Mouse (Mus musculus) left cerebral cortex, postnatal 10 days (tissue): ENCODE measurements around the gene Olfr813. TPM values are rescaled to one million over a fixed set of nuclear protein-coding genes. Genes with fewer than 3 reads are reported as not detected.
"Not testable (repeated sequence)": the region's sequence is repeated elsewhere in the genome, so short reads cannot be mapped to it uniquely, and the experiment has no call there.

Source experiments
- DNase-seq, 2 experiments: peaks; one replicate each; pipeline ENCODE4 v3.0.0; 2021 to 2022; ENCODE audit warnings: low spot score in 2 of 2, mixed read lengths in 1 of 2; ENCODE audit errors: extremely low spot score in 1 of 2
- intact Hi-C: fragments of 180-260 bp; cut with DNase I; formaldehyde crosslinking; loops from one replicate; pipeline ENCODE4 v1.15.1; 2025
- total RNA-seq, 2 experiments: library from RNA; stranded (reverse); gene quantifications; 2 replicates each; pipeline ENCODE4 v1.2.3; 2021

The Olfr813 gene
- not detected for total RNA-seq

DNA sequence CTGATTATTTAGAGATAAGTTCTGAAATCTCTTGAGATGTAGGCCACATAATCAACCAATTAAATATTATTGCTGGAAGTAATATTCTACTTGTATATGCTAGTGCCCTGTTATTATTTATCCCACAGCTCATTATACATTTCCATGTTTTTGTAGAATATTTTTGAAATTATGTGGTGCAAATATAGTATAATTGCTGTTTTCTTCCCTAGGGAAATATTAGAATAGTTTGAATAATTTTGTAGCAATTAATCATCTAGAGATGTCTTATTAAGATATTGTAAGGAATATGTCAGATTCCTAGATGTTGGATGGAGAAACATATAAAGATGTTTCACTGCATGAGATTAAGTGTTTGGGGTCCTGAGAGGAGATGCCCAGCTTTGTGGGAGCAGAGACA is at the start of gene Olfr813:
Gene Olfr813, plus strand, starts transcription at position 301 of the 400 bp plus-strand sequence.
- DNase-seq = no peak
- intact Hi-C loops = no loop called here

DNA sequence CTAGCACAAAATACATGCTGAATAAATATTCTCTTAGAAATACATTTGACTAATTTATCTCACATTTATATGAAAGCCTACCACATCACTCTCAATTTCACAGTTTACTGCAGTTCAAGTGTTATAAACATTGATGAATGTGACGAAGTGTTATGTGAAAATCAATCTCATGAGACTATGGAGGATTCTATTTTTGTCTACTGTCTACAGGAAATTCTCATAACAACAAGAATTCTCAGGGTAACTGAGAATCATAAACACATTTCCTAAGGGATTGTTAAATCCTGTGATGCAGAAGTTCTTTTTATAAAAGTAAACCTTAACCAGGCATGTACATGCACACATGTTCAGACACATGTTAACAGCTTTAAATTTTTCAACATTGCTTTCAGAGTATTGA is 9.2 kb upstream of the Olfr813 start, which contains the start of gene Olfr812:
Gene Olfr812, minus strand, starts transcription at position 101 of the 400 bp plus-strand sequence.
- intact Hi-C loops = no loop called here
- DNase-seq = no peak

DNA sequence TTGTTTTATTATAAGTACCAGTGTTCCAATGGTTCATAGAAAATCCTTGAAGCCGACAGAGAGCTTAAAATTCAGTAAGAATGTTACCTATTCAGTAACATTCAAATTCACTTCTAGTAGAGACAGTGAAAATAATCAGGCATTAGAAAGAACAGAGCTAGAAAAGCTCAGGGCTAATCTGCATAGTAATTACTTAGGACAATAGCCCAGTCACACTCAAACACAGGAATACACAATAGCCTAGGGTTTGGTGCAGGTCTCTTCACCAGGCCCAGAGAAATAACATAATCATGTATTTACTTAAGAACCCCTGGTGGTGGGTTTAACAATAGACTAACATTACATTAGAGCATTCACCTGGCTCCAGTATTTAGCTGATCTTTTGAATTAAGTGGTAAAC is 7.8 kb upstream of the Olfr813 start:
- intact Hi-C loops = no loop called here
- no peak for DNase-seq

DNA sequence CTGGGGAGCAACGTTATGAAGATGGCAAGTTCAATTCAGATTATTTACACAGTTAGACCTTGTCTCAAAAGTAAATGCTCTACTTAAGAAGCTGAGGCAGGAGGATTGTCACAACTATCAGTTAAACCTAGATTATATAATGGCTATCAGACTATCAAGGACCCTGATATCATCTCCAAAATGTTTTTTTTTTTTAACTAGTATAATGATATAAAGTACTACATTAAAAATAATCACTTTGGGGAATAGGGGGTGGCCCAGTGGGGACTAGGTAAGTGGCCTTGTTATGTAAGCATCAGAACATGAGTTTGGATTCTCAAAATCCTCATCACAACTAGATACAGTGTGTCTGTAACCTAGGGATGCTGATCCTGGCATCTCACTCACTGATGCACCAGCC is 24.6 kb downstream of the Olfr813 start, which contains the start of gene Olfr814:
Gene Olfr814, minus strand, starts transcription at position 101 of the 400 bp plus-strand sequence.
- intact Hi-C loops, DNase-seq: not testable (repeated sequence)

DNA sequence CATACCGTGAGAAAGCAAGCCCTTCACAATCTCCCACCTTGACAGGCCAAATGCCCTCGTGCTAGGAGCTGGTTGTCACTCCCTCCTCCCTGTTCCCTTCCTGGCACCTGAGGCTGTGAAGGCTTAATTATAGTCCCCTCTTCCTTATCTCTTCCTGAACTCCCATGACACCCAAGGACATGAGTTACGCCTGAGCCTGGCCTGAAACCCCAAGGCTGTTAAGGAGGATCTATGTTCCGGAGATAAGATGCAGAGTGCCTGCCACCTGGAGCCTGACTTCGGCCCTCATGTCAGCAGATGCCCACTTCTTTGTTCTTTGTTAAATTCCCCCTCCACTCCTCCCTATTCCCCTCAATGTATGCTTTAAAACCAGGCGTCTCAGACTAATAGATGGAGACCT is 30.3 kb downstream of the Olfr813 start:
- DNase-seq, intact Hi-C loops: not testable (repeated sequence)

DNA sequence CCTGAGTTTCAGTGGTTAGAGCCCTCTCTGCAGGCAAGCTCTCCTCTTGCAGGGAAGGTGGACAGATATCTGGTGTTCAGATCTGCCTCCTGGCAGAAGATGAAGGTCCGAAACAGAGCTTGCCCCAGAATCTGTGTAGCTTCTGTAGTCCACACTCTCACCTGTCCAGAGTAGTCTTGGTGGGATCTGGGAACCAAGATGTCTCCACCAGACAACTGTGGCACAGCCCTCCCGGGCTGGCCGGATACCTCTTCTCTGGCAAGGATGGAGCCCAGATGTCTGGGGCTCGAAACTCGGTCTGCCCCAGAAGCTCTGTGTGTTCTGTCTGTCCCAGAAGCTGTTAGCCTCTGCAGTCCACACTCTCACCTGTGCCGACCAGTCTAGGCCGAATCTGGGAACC is 30.8 kb downstream of the Olfr813 start:
- no peak for DNase-seq
- intact Hi-C loops = no loop called here

DNA sequence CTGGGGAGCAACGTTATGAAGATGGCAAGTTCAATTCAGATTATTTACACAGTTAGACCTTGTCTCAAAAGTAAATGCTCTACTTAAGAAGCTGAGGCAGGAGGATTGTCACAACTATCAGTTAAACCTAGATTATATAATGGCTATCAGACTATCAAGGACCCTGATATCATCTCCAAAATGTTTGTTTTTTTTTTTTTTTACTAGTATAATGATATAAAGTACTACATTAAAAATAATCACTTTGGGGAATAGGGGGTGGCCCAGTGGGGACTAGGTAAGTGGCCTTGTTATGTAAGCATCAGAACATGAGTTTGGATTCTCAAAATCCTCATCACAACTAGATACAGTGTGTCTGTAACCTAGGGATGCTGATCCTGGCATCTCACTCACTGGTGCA is 50.6 kb downstream of the Olfr813 start, which contains the start of gene Olfr815:
Gene Olfr815, minus strand, starts transcription at position 101 of the 400 bp plus-strand sequence.
- DNase-seq, intact Hi-C loops: not testable (repeated sequence)

Other genes starting within 250 kb of the Olfr813 start
- not detected for gene Olfr796, start 242.8 kb upstream of the Olfr813 start, total RNA-seq
- not detected for gene Olfr798, start 227.4 kb upstream of the Olfr813 start, total RNA-seq
- gene Olfr799, start 217.9 kb upstream of the Olfr813 start, total RNA-seq = not detected
- not detected for gene Olfr800, start 197.7 kb upstream of the Olfr813 start, total RNA-seq
- not detected for gene Olfr801, start 181.5 kb upstream of the Olfr813 start, total RNA-seq
- under 1 TPM in 1 of 2 experiments, not detected in 1; 0.13 TPM for gene Olfr802, start 167.2 kb upstream of the Olfr813 start, total RNA-seq
- gene Olfr803, start 161.1 kb upstream of the Olfr813 start, total RNA-seq = not detected
- not detected for gene Olfr804, start 152.2 kb upstream of the Olfr813 start, total RNA-seq
- not detected for gene Olfr805, start 126.0 kb upstream of the Olfr813 start, total RNA-seq
- gene Olfr806, start 113.4 kb upstream of the Olfr813 start, total RNA-seq = not detected
- gene Olfr807, start 97.6 kb upstream of the Olfr813 start, total RNA-seq = not detected
- gene Olfr808, start 89.9 kb upstream of the Olfr813 start, total RNA-seq = not detected
- not detected for gene Olfr809, start 80.7 kb upstream of the Olfr813 start, total RNA-seq
- not detected for gene Olfr810, start 60.5 kb upstream of the Olfr813 start, total RNA-seq
- gene Olfr811, start 51.0 kb upstream of the Olfr813 start, total RNA-seq = not detected
- not detected for gene Olfr812, start 9.3 kb upstream of the Olfr813 start, total RNA-seq
- not detected for gene Olfr814, start 24.5 kb downstream of the Olfr813 start, total RNA-seq
- not detected for gene Olfr815, start 50.5 kb downstream of the Olfr813 start, total RNA-seq
- gene Olfr816, start 60.2 kb downstream of the Olfr813 start, total RNA-seq = not detected
- gene Olfr818, start 93.7 kb downstream of the Olfr813 start, total RNA-seq = not detected
- not detected for gene Olfr819, start 111.9 kb downstream of the Olfr813 start, total RNA-seq
- gene Olfr247, start 120.8 kb downstream of the Olfr813 start, total RNA-seq = not detected
- not detected for gene Gm10310, start 129.7 kb downstream of the Olfr813 start, total RNA-seq
- gene Olfr820, start 157.3 kb downstream of the Olfr813 start, total RNA-seq = not detected
- gene Olfr821, start 175.0 kb downstream of the Olfr813 start, total RNA-seq = not detected
- not detected for gene Olfr822, start 215.8 kb downstream of the Olfr813 start, total RNA-seq